Mouse (Mus musculus): ENCODE results near the gene Peg12.

Peg12 gene

DNA sequence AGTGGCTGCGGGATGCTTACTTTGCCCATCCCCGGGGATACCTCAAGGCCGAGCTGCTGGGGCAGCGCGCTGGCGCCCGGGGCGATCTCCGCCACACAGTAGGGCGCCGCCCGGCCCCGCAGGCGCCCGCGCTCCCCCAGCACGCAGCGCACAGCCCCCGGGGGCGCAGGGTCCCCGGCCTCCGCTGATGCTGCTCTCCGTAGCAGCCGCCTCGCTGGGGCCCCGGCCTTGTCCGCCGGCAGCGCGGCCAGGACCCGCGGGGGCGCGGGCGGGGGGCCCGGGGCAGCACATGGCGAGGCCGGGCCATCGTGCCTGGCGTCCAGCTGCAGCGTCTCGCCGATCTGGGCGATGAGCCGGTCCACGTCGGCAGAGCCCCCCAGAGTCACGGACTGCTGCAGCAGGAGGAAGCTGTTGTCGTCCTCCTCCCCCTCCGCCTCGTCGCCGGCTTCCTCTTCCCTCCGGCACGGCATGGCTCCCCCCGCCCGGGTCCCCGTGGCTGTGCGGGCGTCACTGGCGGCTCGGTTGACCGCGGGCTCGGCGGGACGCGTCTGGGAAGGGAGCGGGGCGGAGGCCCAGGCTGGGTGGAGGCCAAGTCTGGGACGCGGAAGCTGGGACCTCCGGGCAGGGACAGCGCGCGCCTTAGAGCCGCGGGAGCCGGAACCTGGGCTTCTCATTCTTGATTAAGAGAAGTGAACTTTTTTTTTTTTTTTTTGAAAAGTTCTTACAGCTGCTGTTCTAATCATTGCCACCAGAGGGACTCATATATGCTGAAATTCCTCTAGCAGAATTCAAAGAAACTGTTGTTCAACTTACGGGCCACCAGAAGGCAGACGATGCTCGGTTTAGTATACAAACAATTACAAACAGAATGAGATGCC is at the start of gene Peg12:
Peg12 (minus strand) TSS at position 633 of the 878 bp plus-strand sequence.
- DNase-seq (ENCODE audit: low spot score) = peak; percentile 12

- DNase-seq (ENCODE audit: low spot score) = no peak
These were observed 21.8 kb upstream of the Peg12 start for GRCm38 (mm10) chr7:62486139-62486538.

DNA sequence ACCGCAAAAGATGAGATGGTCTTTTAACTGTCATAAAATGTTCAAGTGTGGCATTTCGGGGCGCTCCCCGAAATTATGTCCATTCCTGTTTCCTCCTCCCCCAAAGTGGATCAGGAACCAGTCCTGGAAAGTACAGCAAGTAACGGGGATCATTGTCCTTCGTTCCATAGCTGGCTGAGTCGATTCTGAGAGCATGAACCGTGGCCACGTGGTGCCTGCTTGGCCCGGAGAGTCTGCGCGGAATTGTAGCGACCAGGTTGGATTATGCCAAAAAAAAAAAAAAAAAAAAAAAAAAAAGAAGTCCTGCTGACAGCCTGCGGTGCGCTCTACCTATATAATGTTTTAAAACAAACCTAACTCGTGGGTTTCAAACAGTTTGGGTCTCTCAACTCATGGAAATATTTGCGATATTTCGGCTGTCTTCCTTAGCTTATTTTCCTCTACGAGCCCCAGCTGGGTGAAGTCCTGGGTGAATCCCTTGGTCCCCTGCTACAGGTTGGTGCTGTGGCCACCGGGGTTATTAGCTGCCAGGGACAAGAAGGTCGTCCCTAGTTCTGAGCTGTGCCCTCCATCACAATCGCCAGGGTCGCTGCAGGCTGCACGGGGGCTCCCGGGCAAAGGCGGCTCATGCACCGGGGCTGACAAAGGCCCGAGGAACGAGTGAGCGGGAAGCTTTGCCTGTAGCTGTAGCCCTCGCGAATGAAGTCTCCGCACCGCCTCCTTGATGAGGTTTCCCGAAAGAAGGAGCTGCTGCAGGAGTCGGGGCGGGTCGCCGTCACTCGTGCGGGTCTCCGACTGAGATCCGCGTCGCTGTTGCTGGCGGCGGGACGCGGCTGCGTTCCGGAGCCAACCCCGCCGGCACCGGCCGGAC is 1.1 kb downstream of the Peg12 start:
- no peak for DNase-seq (ENCODE audit: low spot score)

DNA sequence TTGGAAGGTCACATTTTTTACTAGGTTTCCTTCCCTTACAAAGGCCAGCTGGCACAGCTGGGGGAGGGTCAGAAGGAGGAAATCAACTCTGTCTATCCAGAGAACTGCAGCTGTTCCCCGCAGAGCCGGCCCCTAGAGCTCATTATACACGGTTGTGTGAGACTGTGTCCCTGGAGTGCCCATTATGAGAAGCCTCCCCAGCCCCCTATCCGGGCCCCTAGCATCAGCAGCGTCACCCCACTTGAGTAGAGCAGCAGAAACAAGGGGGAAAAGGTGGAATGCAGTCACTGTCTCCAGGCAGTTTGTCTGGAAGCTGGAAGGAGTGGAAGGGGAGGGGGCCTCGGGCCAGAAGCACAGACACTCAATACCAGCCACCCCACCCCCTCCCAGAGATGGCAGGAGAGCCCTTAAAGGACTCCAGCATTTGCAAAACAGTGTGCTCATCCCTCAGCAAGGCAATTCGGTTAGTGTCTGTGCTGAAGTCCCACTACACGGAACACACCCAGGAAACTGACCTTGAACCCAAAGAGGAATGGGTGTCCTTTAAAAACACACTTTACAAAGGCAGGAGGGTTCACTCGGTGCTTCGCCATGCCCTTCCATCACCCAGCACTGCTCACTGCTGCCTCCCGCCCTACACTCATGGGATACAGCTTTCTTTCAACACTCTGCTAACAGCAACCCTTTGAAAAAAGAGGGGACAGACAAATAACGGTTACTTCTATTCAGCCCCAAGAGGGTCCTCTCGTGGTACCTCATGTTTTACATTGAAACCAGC is 1.9 kb downstream of the Peg12 start:
- DNase-seq (ENCODE audit: low spot score) = no peak

DNA sequence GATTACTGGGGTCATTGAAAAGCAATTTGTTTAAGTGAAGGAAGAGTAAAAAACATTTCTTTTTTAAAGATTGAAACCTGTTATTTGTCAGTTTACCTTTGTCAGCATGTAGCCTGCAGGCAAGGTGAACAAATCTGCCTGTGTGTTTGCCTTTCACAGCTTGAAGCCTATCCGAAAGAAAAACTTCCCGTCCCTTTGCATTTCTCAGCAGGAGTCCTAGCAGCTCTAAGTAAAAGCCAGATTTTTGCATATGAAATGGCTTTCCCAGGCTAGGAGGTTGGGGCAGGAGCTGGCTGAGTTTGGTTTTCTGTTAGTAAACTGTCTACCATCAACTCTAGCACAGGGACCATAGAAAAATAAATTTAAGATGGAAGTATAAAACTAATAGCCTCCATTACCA is 12.0 kb downstream of the Peg12 start:
- DNase-seq (ENCODE audit: low spot score) = no peak

GRCm38 (mm10) chr7:62445431-62446165 is 18.7 kb downstream of the Peg12 start:
- no peak for DNase-seq (ENCODE audit: low spot score)

GRCm38 (mm10) chr7:62436394-62436793 is 27.9 kb downstream of the Peg12 start:
- no peak for DNase-seq (ENCODE audit: low spot score)

DNA sequence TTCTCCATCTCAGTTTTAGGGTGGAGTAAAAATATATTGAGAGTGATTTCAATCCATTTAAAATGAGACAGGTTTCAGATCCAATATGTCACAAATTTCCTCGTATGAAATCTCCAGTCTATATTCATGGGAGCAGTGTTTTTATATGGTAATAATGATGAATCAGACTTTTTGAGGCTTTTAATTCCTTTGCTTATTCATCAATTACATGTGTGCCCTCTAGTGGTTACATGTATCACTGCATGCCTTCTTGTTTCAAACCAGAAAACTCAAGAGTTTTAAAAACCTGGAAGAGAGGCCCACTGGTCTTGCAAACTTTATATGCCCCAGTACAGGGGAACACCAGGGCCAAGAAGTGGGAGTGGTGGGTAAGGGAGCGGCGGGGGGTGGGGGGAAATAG is 31.1 kb downstream of the Peg12 start:
- DNase-seq (ENCODE audit: low spot score) = no peak

- DNase-seq (ENCODE audit: low spot score) = no peak
These were observed 36.0 kb downstream of the Peg12 start for GRCm38 (mm10) chr7:62428337-62428736.

DNA sequence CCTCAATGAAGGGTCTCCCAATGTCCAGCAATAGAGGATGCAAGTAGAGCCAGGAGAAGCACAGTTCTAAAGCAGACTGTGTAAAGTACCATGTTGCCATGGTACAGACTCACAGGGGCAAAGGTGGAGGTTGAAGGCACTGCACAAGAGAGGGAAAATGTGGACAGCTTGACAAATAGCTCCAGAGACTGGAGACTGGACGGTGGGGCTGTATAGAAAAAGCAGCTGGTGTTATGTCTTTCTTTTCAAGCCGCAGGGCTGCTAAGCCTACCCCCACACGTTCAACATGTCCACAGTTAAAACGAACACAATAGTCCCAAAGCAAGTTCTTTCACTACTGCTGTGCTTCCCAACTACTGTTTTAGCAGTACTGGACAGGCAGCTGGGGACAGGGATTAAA is 41.1 kb downstream of the Peg12 start:
- DNase-seq (ENCODE audit: low spot score) = no peak

DNA sequence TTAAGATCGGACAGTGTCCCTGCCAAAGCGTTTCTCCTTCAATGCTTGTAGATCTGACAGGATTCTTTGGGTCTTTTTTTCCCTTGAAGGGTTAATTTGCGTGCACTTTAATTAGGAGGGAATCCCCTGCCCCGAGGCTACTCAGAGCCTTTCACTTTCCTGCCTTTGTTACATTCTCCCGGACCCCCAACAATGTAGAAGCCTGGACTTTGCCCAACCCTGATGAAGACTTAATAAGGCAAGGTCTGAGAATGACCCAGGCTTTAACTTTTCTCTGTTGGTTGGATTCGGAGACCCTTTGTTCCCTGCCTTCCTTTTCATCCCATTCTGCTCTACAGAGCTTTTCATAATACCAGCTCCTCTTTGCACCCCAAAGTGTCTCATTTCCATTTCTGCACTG is 43.7 kb downstream of the Peg12 start:
- no peak for DNase-seq (ENCODE audit: low spot score)

GRCm38 (mm10) chr7:62419493-62420360 is 44.6 kb downstream of the Peg12 start, which contains the start of gene Mkrn3:
Gene Mkrn3 (minus strand): TSS chr7:62420139.
- peak; percentile 49 for DNase-seq (ENCODE audit: low spot score)

- DNase-seq (ENCODE audit: low spot score) = no peak
These were observed 45.2 kb downstream of the Peg12 start for GRCm38 (mm10) chr7:62419105-62419492.

DNA sequence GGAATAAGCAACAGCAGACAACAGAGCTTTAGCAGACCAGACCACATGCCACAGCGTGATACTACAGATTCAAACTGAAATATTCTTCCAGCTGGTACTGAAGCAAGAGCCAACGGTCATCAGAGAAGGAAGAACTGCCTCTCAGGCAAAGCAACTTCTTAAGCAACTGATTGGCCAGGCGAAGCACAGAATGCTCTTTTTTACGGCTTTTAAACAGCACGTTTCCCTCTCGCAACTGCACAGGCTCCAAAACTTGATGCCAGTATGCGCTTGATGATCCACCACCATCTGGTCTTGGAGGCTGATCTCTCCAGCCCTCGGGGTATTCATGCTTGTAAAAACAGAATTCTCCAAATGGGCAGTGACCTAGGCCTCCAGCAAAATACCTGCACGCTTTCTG is 46.0 kb downstream of the Peg12 start:
- DNase-seq (ENCODE audit: low spot score) = no peak

GRCm38 (mm10) chr7:62416173-62416572 is 48.1 kb downstream of the Peg12 start:
- no peak for DNase-seq (ENCODE audit: low spot score)

DNA sequence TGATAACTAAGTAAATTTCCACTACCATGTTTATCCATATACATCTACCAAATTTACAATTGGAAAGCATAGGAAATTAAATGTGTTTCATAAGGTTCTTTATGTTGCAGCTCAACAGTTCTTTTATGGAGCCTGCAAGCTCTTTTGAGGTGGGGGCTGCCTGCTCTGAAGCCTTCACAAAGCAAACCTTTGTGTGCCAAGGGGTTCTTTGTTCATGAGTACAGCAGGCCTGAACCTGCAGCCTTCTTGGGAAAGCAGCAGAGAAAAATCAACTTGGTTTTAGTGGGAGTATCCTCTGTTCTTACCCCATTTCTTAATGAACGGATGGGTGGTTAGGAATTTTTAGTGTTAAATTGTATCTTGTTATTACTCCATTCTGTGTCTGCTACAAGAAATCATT is 49.1 kb downstream of the Peg12 start:
- no peak for DNase-seq (ENCODE audit: low spot score)
